Mouse (Mus musculus): Measurements from ENCODE around the gene Cep164. TPM values are rescaled to one million over a fixed set of nuclear protein-coding genes. Genes with fewer than 3 reads are reported as not detected.
A peak's percentile ranks its signal among the peaks of the same experiment; 100 is the strongest.
"Not testable (repeated sequence)": the region's sequence is repeated elsewhere in the genome, so short reads cannot be mapped to it uniquely, and the experiment has no call there.

Cep164 gene
- polyA plus RNA-seq, 1 experiment from 2014 or later, result 16.3 TPM

- ATAC-seq (ENCODE audit: low FRiP score), result peak; percentile 81
- 13% methylated on average over 13 of the region's 13 CpGs for WGBS
- H3K27ac ChIP-seq, result peak overlapping the region; percentile 63
These were observed 29.9 kb downstream of the Cep164 start for GRCm38 (mm10) chr9:45798467-45799164.

GRCm38 (mm10) chr9:45797271-45797670 lies 31.2 kb downstream of the Cep164 start:
- H3K27ac ChIP-seq, result no peak overlapping the region
- H3K27me3 ChIP-seq, result no peaks in the 10 kb centered on the region
- ATAC-seq (ENCODE audit: low FRiP score), result no peak
- no peak overlapping the region for H3K4me3 ChIP-seq (replicated peaks)
- peaks cover 25% of the 10 kb centered on the region for H3K36me3 ChIP-seq (replicated peaks)
- H3K4me1 ChIP-seq, result peaks cover 24% of the 10 kb centered on the region
- 78% methylated on average over 3 of the region's 3 CpGs for WGBS
- no peak overlapping the region for H3K9ac ChIP-seq
- no peaks in the 10 kb centered on the region for H3K9me3 ChIP-seq
- no peak overlapping the region for H3K4me2 ChIP-seq

More at GRCm38 (mm10) chr9:45798467-45799164, 29.9 kb downstream of the Cep164 start:
- Histone ChIP-seq H3K4me1 (peaks cover 19% of the 10 kb centered on the region), H3K36me3 (replicated peaks) (peaks cover 22% of the 10 kb centered on the region), H3K4me3 (replicated peaks) (no peak overlapping the region), H3K4me2 (peak overlapping the region; percentile 15; the same call in 1 of the 2 replicates), H3K9ac (no peak overlapping the region; the same call in 1 of the 2 replicates), H3K27me3 (no peaks in the 10 kb centered on the region), H3K9me3 (no peaks in the 10 kb centered on the region)

GRCm38 (mm10) chr9:45795722-45796121 lies 32.8 kb downstream of the Cep164 start:
- 88% methylated on average over 5 of the region's 5 CpGs for WGBS
- Histone ChIP-seq H3K27ac (no peak overlapping the region), H3K9me3 (no peaks in the 10 kb centered on the region), H3K4me3 (replicated peaks) (no peak overlapping the region), H3K9ac (no peak overlapping the region), H3K4me1 (peaks cover 26% of the 10 kb centered on the region), H3K27me3 (no peaks in the 10 kb centered on the region), H3K36me3 (replicated peaks) (peaks cover 20% of the 10 kb centered on the region), H3K4me2 (no peak overlapping the region)
- no peak for ATAC-seq (ENCODE audit: low FRiP score)

GRCm38 (mm10) chr9:45793697-45794096 lies 34.8 kb downstream of the Cep164 start:
- Histone ChIP-seq H3K9ac (no peak overlapping the region), H3K27ac (0 out of 2 replicates have a peak overlapping the region, but pooled peaks have one; percentile 31), H3K27me3 (no peaks in the 10 kb centered on the region), H3K4me3 (replicated peaks) (no peak overlapping the region), H3K4me2 (no peak overlapping the region), H3K4me1 (peaks cover 26% of the 10 kb centered on the region), H3K36me3 (replicated peaks) (peaks cover 22% of the 10 kb centered on the region), H3K9me3 (no peaks in the 10 kb centered on the region)
- WGBS, result 85% methylated on average over 6 of the region's 6 CpGs
- no peak for ATAC-seq (ENCODE audit: low FRiP score)

GRCm38 (mm10) chr9:45792235-45792634 lies 36.3 kb downstream of the Cep164 start:
- no peak overlapping the region for H3K9ac ChIP-seq
- no peaks in the 10 kb centered on the region for H3K9me3 ChIP-seq
- H3K4me3 ChIP-seq (replicated peaks), result no peak overlapping the region
- H3K27me3 ChIP-seq, result no peaks in the 10 kb centered on the region
- H3K27ac ChIP-seq, result peak overlapping the region; percentile 64; the same call in 1 of the 2 replicates
- no peak overlapping the region for H3K4me2 ChIP-seq
- ATAC-seq (ENCODE audit: low FRiP score), result no peak
- H3K4me1 ChIP-seq, result peaks cover 16% of the 10 kb centered on the region
- H3K36me3 ChIP-seq (replicated peaks), result peaks cover 22% of the 10 kb centered on the region
- 84% methylated on average over 1 of the region's 1 CpGs for WGBS

DNA sequence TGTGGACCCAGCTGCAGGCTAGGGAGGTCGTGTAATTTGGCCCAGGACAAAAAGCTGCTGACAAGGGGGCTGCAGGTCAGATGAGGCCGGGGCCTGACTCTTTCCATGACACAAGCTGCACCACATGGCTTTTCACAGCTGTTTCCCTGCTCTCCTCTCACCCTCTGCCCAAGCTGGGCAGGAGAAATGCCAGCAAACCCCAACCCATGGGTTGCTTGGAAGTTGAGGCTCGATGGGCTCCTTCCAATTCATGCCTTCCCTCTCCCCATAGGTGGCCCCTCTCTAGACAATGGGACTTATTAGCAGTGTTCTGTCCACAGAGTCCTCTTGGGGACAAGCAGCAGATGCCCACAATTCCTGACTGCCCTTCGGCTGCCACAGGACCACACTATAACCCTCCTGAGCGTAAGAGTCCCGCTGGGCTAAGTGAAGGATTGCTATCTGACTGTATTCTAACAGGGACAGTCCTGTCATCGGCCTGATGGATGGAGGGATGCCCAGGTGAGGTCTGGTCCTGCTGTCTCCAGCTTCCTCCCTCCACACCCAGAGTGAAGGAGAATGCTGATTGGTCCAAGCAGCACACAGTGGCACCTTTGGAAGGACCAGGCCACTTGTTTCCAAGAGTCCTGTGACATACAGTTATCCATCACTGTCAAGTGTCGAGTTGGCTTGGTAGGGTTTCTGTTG lies 36.9 kb downstream of the Cep164 start:
- Histone ChIP-seq H3K27ac (no peak overlapping the region), H3K4me1 (peaks cover 16% of the 10 kb centered on the region), H3K4me3 (replicated peaks) (no peak overlapping the region), H3K9me3 (no peaks in the 10 kb centered on the region), H3K27me3 (no peaks in the 10 kb centered on the region), H3K9ac (no peak overlapping the region), H3K4me2 (no peak overlapping the region), H3K36me3 (replicated peaks) (peaks cover 22% of the 10 kb centered on the region)
- ATAC-seq (ENCODE audit: low FRiP score), result no peak
- 79% methylated on average over 8 of the region's 8 CpGs for WGBS

- Histone ChIP-seq H3K4me2 (no peak overlapping the region), H3K27ac (no peak overlapping the region), H3K27me3 (no peaks in the 10 kb centered on the region), H3K4me3 (replicated peaks) (no peak overlapping the region), H3K9ac (no peak overlapping the region), H3K9me3 (no peaks in the 10 kb centered on the region), H3K4me1 (peaks cover 14% of the 10 kb centered on the region), H3K36me3 (replicated peaks) (peaks cover 9% of the 10 kb centered on the region)
- no peak for ATAC-seq (ENCODE audit: low FRiP score)
- WGBS, result 56% methylated on average over 5 of the region's 5 CpGs
These were observed 40.1 kb downstream of the Cep164 start for GRCm38 (mm10) chr9:45788405-45788804.

- H3K27ac ChIP-seq, result no peak overlapping the region
- H3K4me2 ChIP-seq, result no peak overlapping the region
- H3K27me3 ChIP-seq, result no peaks in the 10 kb centered on the region
- ATAC-seq (ENCODE audit: low FRiP score), result no peak
- H3K9ac ChIP-seq, result no peak overlapping the region
- H3K9me3 ChIP-seq, result no peaks in the 10 kb centered on the region
- 83% methylated on average over 6 of the region's 6 CpGs for WGBS
- peaks cover 11% of the 10 kb centered on the region for H3K4me1 ChIP-seq
- peaks cover 9% of the 10 kb centered on the region for H3K36me3 ChIP-seq (replicated peaks)
- H3K4me3 ChIP-seq (replicated peaks), result no peak overlapping the region
These were observed 40.9 kb downstream of the Cep164 start for GRCm38 (mm10) chr9:45787547-45787946.

DNA sequence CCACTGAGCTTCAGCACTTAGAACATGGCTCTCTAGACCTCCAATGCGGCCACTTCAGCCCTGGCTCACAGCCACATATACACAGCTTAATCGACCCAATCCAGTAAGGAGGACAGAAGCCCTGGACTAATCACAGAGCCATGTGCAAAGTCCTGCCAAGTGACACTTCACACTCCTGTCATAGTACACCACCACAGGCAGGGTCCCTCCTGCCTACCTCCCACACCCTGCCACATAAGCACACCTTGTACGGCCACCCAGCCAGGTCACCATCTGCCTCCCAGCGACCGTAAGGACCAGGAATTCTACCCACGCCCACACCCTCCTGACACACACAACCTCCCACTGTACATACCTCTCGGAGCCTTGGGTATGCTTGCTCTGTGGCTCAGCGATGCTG lies 41.4 kb downstream of the Cep164 start:
- ATAC-seq (ENCODE audit: low FRiP score), result no peak
- H3K9ac ChIP-seq, result no peak overlapping the region
- peaks cover 9% of the 10 kb centered on the region for H3K36me3 ChIP-seq (replicated peaks)

GRCm38 (mm10) chr9:45783249-45784069 lies 45.0 kb downstream of the Cep164 start:
- 88% methylated on average over 12 of the region's 12 CpGs for WGBS
- Histone ChIP-seq H3K27ac (no peak overlapping the region), H3K4me2 (no peak overlapping the region), H3K9ac (no peak overlapping the region), H3K36me3 (replicated peaks) (peaks cover 13% of the 10 kb centered on the region), H3K27me3 (no peaks in the 10 kb centered on the region), H3K9me3 (no peaks in the 10 kb centered on the region), H3K4me3 (replicated peaks) (no peak overlapping the region), H3K4me1 (no peaks in the 10 kb centered on the region; the same call in 1 of the 2 replicates)
- ATAC-seq (ENCODE audit: low FRiP score), result no peak

More for the DNA sequence above, 41.4 kb downstream of the Cep164 start:
- Histone ChIP-seq H3K27ac (no peak overlapping the region), H3K9me3 (no peaks in the 10 kb centered on the region), H3K4me3 (replicated peaks) (no peak overlapping the region), H3K4me1 (peaks cover 6% of the 10 kb centered on the region), H3K4me2 (no peak overlapping the region), H3K27me3 (no peaks in the 10 kb centered on the region)
- 89% methylated on average over 8 of the region's 8 CpGs for WGBS

GRCm38 (mm10) chr9:45779201-45779600 lies 49.3 kb downstream of the Cep164 start:
- Histone ChIP-seq H3K27me3 (no peaks in the 10 kb centered on the region), H3K9ac (no peak overlapping the region), H3K27ac (no peak overlapping the region), H3K4me2 (no peak overlapping the region), H3K4me1 (no peaks in the 10 kb centered on the region), H3K36me3 (replicated peaks) (peaks cover 49% of the 10 kb centered on the region), H3K9me3 (no peaks in the 10 kb centered on the region), H3K4me3 (replicated peaks) (no peak overlapping the region)
- ATAC-seq (ENCODE audit: low FRiP score), result no peak
- 73% methylated on average over 5 of the region's 6 CpGs for WGBS

DNA sequence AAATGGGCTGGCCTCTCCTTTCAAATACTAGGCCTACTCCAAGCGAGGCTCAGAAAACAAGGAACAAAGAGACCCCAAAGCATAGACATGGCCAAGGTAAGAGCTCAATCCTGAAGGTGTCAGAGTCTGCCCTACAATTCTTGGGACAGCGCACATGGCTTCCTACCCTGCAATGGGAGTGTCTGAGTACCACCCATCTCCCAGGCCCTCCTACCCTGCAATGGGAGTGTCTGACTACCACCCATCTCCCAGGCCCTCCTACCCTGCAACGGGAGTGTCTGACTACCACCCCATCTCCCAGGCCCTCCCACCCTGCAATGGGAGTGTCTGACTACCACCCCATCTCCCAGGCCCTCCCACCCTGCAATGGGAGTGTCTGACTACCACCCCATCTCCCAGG lies 52.3 kb downstream of the Cep164 start:
- not testable (repeated sequence) for H3K4me1 ChIP-seq; H3K27me3 ChIP-seq; H3K4me3 ChIP-seq (replicated peaks); H3K9me3 ChIP-seq; ATAC-seq (ENCODE audit: low FRiP score); H3K9ac ChIP-seq; H3K4me2 ChIP-seq; H3K27ac ChIP-seq
- 85% methylated on average over 3 of the region's 3 CpGs for WGBS
- H3K36me3 ChIP-seq (replicated peaks), result peaks cover 75% of the 10 kb centered on the region
